Mouse (Mus musculus) myocyte (in vitro differentiated cells): ENCODE measurements around the gene Prkn.

Source experiments
- MAX ChIP-seq: IDR thresholded peaks from one replicate; pipeline ENCODE4 v1.6.1; 2011; ENCODE audit warnings: low read depth, mild to moderate bottlenecking, control low read depth
- SRF ChIP-seq: IDR thresholded peaks from one replicate; pipeline ENCODE4 v1.6.1; 2011; ENCODE audit warnings: low read depth; ENCODE audit not compliant: control insufficient read depth, insufficient read length

- no peak for TF ChIP-seq SRF
- no peak for TF ChIP-seq MAX
These were observed 198.1 kb downstream of the Prkn start for GRCm38 (mm10) chr17:11038272-11038671.
